Mouse (Mus musculus) cerebellum, adult 9-11 months (tissue): ENCODE results near the gene Fgfr2.

Source experiments
- DNase-seq: peaks from one replicate; pipeline ENCODE4 v3.0.0; 2022

The Fgfr2 gene

GRCm38 (mm10) chr7:133002271-133002670 is 120.9 kb downstream of the Fgfr2 start:
- peak; percentile 47 for DNase-seq

GRCm38 (mm10) chr7:133001388-133001787 is 121.8 kb downstream of the Fgfr2 start:
- DNase-seq = peak; percentile 30

- peak; percentile 13 for DNase-seq
Observed at GRCm38 (mm10) chr7:132999061-132999460, 124.1 kb downstream of the Fgfr2 start.

GRCm38 (mm10) chr7:132998639-132999038 is 124.5 kb downstream of the Fgfr2 start:
- DNase-seq = peak; percentile 11

GRCm38 (mm10) chr7:132996391-132996790 is 126.8 kb downstream of the Fgfr2 start:
- DNase-seq = peak; percentile 28

- no peak for DNase-seq
Observed at GRCm38 (mm10) chr7:132994628-132995191, 128.4 kb downstream of the Fgfr2 start.

GRCm38 (mm10) chr7:132994120-132994519 is 129.0 kb downstream of the Fgfr2 start:
- no peak for DNase-seq

GRCm38 (mm10) chr7:132992967-132993615 is 130.1 kb downstream of the Fgfr2 start:
- DNase-seq = no peak

- DNase-seq = peak; percentile 9
Observed at GRCm38 (mm10) chr7:132991240-132991900, 131.8 kb downstream of the Fgfr2 start.

- DNase-seq = no peak
Observed at GRCm38 (mm10) chr7:132989839-132990238, 133.3 kb downstream of the Fgfr2 start.

GRCm38 (mm10) chr7:132982639-132983038 is 140.5 kb downstream of the Fgfr2 start:
- no peak for DNase-seq

- DNase-seq = no peak
Observed at GRCm38 (mm10) chr7:132977981-132978380, 145.2 kb downstream of the Fgfr2 start.

- DNase-seq = no peak
Observed at GRCm38 (mm10) chr7:132976079-132976478, 147.1 kb downstream of the Fgfr2 start.

GRCm38 (mm10) chr7:132972079-132972478 is 151.1 kb downstream of the Fgfr2 start:
- DNase-seq = no peak

- no peak for DNase-seq
Observed at GRCm38 (mm10) chr7:132965707-132966106, 157.4 kb downstream of the Fgfr2 start.

- no peak for DNase-seq
Observed at GRCm38 (mm10) chr7:132964395-132964794, 158.8 kb downstream of the Fgfr2 start.

GRCm38 (mm10) chr7:132950613-132951012 is 172.5 kb downstream of the Fgfr2 start:
- DNase-seq = no peak

- DNase-seq = no peak
Observed at GRCm38 (mm10) chr7:132949968-132950367, 173.2 kb downstream of the Fgfr2 start.

GRCm38 (mm10) chr7:132940569-132940968 is 182.6 kb downstream of the Fgfr2 start:
- DNase-seq = no peak

GRCm38 (mm10) chr7:132939118-132939517 is 184.0 kb downstream of the Fgfr2 start:
- DNase-seq = no peak

GRCm38 (mm10) chr7:132934743-132935142 is 188.4 kb downstream of the Fgfr2 start:
- DNase-seq = no peak

GRCm38 (mm10) chr7:132933331-132933730 is 189.8 kb downstream of the Fgfr2 start:
- no peak for DNase-seq

GRCm38 (mm10) chr7:132931560-132932351 is 191.4 kb downstream of the Fgfr2 start:
- DNase-seq = peak; percentile 67
